Mouse (Mus musculus) olfactory bulb, adult 2 months (tissue): Measurements from ENCODE around the gene Dnajc5. TPM values are rescaled to one million over a fixed set of nuclear protein-coding genes. Genes with fewer than 3 reads are reported as not detected.

ENCODE experiments used
- H3K27ac ChIP-seq: fragments of 200-500 bp; 2 replicates; pipeline ENCODE4 v1.5.1; 2012; ENCODE audit warnings: low read depth, low read length; ENCODE audit not compliant: insufficient read depth
- H3K4me1 ChIP-seq: fragments of 200-500 bp; 2 replicates; pipeline ENCODE4 v1.6.1; 2012; ENCODE audit warnings: low read length; ENCODE audit not compliant: control insufficient read depth, insufficient read depth
- H3K4me3 ChIP-seq: fragments of 200-500 bp; 2 replicates; pipeline ENCODE4 v1.5.1; 2012; ENCODE audit warnings: mild to moderate bottlenecking, low read depth, low read length, moderate library complexity; ENCODE audit not compliant: insufficient read depth
- CTCF ChIP-seq: fragments of 200-500 bp; IDR thresholded peaks from 2 replicates; pipeline ENCODE4 v1.5.1; 2012; ENCODE audit warnings: low read depth, mild to moderate bottlenecking, low read length, moderate library complexity; ENCODE audit not compliant: insufficient read depth
- POLR2A ChIP-seq: fragments of 200-500 bp; IDR thresholded peaks from 2 replicates; pipeline ENCODE4 v1.6.1; 2012; ENCODE audit warnings: mild to moderate bottlenecking, low read depth, low read length, moderate library complexity; ENCODE audit not compliant: insufficient read depth
- WGBS: fragments of 180-500 bp; shearing (Covaris S2); methylation state at CpG from one replicate; pipeline ENCODE4 v1.1.7; 2018; 5-methylcytosine and 5-hydroxymethylcytosine counted together
- polyA plus RNA-seq: library from polyadenylated mRNA; stranded (reverse); fragments of >200 nt; gene quantifications from 2 replicates; pipeline ENCODE4 v1.2.4, GENCODE M21; 2012; ENCODE audit warnings: low replicate concordance; ENCODE audit not compliant: missing spikeins, insufficient read depth, insufficient read length

The Dnajc5 gene
- polyA plus RNA-seq, 1 experiment: 447 TPM

- TF ChIP-seq CTCF (no peak), POLR2A (no peak)
- H3K4me1 ChIP-seq: peaks cover 10% of the 10 kb centered on the region
- no peak overlapping the region for H3K4me3 ChIP-seq
- 83% methylated on average over 3 of the region's 3 CpGs for WGBS
- H3K27ac ChIP-seq: no peak overlapping the region
These were observed 63.4 kb downstream of the Dnajc5 start for GRCm38 (mm10) chr2:181583460-181584257.

DNA sequence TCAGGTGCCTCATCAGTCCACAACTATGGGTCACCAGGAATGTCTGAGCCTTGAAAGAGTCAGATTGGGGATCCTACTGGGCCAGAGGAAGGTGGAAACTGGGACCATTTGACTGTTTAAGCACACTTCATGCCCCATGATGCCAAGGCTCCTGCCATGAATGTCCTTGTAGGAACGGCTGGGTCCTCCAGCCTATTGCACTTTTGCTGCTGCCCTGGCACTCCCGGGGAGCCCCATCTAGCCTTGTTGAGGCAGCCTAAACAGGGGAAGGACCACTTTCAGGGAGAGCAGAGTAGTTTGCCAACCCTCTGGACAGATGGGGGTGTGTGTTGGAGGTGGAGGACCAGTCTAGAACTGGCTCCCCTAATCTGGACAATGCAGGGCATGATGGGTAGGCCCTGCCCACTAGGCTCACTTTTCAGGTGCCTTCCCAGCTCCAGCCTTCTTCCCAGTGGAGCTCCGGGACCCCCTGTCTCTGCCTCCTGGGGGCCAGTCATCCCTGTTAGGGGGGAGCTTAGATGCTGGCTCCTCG lies 64.2 kb downstream of the Dnajc5 start, which contains the start of gene Uckl1:
Uckl1 (minus strand) TSS at position 482 of the 532 bp plus-strand sequence.
- Histone ChIP-seq H3K27ac (no peak within 1 kb of the TSS), H3K4me3 (no peak within 1 kb of the TSS), H3K4me1 (peaks cover 5% of the 10 kb centered on the region)
- WGBS: 90% methylated on average over 4 of the region's 4 CpGs
- TF ChIP-seq POLR2A (no peak), CTCF (no peak)

DNA sequence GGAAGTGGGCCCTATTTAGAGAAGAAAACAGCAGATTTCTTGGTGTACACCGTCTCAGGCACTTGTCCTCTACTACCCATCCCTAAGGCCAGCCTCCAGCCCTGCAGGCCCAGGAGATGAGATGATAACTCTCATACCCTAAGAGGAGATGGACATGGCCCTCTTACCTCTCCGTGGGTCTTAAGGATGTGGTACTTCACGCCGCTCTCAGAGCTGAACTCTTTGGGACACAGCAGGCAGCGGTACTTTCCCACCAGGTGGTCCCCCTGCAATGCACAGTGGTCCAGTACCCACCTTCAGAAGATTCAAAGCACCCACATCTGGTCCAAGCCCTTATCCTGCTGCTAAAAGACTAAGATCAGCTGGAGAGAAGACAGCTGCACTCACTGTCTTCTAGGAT lies 65.2 kb downstream of the Dnajc5 start:
- TF ChIP-seq CTCF: no peak
- WGBS: 90% methylated on average over 5 of the region's 5 CpGs
- Histone ChIP-seq H3K4me1 (peaks cover 8% of the 10 kb centered on the region), H3K27ac (no peak overlapping the region), H3K4me3 (no peak overlapping the region)

DNA sequence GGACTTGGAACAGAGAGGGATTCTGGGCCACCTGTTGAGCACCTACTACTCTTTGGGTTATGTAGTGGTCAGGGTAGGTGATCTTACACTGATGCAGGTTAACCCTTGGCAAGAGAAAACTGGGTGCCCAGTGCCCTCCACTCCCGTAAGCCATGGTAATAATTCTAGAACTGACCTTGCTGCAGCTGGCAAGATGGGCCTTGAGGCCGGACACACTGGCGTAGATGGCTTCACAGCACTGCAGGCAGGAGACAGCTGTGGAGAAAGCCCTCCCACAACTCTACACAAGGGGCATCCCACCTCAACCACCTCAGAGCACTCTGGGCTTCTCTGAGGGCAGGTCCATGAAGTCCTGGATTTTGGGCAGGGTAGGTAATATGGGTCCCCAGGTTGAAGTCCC lies 65.8 kb downstream of the Dnajc5 start:
- TF ChIP-seq CTCF (no peak), POLR2A (no peak)
- no peak overlapping the region for H3K27ac ChIP-seq
- peaks cover 4% of the 10 kb centered on the region for H3K4me1 ChIP-seq
- H3K4me3 ChIP-seq: no peak overlapping the region
- 97% methylated on average over 3 of the region's 3 CpGs for WGBS

DNA sequence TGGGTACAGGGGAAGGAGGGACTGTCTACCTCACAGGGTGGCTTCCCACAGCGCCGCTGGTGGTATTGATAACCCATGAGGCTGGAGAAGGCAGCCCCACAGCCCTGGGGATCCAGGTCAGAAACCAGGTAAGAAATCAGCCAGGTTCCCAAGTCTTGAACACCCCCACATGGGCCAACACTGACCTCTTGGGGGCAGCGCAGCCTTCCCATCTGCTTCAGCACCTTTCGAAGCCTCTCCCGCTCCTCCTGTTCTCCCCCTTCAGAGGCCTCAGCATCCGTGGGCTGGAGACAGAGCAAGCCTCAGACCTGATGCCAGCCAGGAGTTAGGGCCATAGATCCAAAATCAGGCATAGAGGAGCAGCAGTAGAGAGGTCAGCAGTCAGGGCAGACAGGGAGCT lies 67.5 kb downstream of the Dnajc5 start:
- 72% methylated on average over 6 of the region's 6 CpGs for WGBS
- Histone ChIP-seq H3K4me1 (peaks cover 7% of the 10 kb centered on the region; the same call in 1 of the 2 replicates), H3K4me3 (no peak overlapping the region), H3K27ac (no peak overlapping the region)
- TF ChIP-seq POLR2A (no peak), CTCF (no peak)

GRCm38 (mm10) chr2:181588229-181588780 lies 68.0 kb downstream of the Dnajc5 start:
- H3K4me1 ChIP-seq: peaks cover 7% of the 10 kb centered on the region; the same call in 1 of the 2 replicates
- no peak overlapping the region for H3K27ac ChIP-seq
- H3K4me3 ChIP-seq: no peak overlapping the region
- TF ChIP-seq CTCF (no peak), POLR2A (no peak)
- WGBS: 92% methylated on average over 11 of the region's 11 CpGs

DNA sequence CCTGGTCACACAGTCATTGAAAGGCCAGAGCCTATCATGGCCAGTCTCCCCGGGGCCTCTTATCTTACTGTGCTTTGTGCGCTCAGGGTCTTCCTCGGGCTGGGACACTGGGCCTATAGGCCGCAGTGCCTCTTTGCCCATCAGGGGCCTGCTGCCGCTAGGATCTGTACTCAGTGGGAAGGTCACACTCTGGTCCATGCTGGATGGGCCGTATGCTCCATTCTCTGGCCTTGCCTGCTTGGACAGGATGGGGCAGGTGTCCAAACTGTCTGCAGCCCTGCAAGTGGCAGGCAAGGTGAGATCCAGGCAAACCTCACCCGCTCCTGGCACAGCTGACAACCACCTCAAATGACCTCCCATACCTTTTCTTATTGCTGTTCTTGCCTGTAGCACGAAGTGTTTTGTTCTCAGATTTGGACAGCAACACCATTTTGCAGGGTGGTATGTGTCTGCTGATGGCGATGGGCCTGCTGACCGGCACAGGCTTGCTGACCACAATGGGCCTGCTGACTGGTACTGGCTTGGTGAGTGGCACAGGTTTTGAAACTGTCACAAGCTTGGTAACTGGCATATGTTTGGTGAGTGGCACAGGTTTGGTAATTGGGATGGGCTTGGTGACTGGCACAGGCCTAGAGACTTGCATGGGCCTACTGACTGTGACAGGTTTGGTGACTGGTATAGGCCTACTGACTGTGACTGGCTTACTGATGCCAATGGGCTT lies 68.9 kb downstream of the Dnajc5 start:
- no peak for TF ChIP-seq CTCF
- TF ChIP-seq POLR2A: no peak
- WGBS: 93% methylated on average over 10 of the region's 10 CpGs
- Histone ChIP-seq H3K4me1 (peaks cover 7% of the 10 kb centered on the region; the same call in 1 of the 2 replicates), H3K27ac (no peak overlapping the region), H3K4me3 (no peak overlapping the region)

DNA sequence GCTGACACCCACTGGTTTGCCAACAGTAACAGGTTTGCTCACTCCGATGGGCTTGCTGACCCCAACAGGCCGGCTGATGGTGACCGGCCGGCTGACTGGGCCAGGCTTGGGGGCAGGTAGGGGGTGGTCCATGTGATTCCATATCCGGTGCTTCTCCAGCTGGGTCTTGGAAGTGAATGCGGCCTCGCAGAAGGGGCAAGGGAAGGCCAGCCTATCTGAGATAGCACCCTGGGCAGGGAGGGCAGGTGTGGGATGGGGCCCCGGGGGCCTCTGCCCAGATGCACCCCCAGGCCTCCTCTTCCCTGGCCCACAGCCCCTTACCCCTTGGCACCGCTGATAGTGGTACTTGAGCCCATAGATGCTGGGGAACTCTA lies 69.4 kb downstream of the Dnajc5 start:
- TF ChIP-seq POLR2A (no peak), CTCF (no peak)
- H3K4me1 ChIP-seq: peaks cover 7% of the 10 kb centered on the region; the same call in 1 of the 2 replicates
- no peak overlapping the region for H3K4me3 ChIP-seq
- 94% methylated on average over 9 of the region's 9 CpGs for WGBS
- no peak overlapping the region for H3K27ac ChIP-seq

- H3K4me1 ChIP-seq: peaks cover 11% of the 10 kb centered on the region
- H3K4me3 ChIP-seq: no peak overlapping the region
- WGBS: 90% methylated on average over 5 of the region's 5 CpGs
- no peak overlapping the region for H3K27ac ChIP-seq
- no peak for TF ChIP-seq CTCF
- no peak for TF ChIP-seq POLR2A
These were observed 70.2 kb downstream of the Dnajc5 start for GRCm38 (mm10) chr2:181590471-181590870.
